Mouse (Mus musculus): Measurements from ENCODE around the gene Acrbp. TPM values are rescaled to one million over a fixed set of nuclear protein-coding genes. Genes with fewer than 3 reads are reported as not detected.

Gene Acrbp
- polyA plus RNA-seq, 1 experiment, result 0.91 TPM

GRCm38 (mm10) chr6:125039131-125039530, 10.4 kb upstream of the Acrbp start:
- Histone ChIP-seq H3K79me2 (ENCODE audit: control insufficient read depth, insufficient read depth) (peaks cover 14% of the 10 kb centered on the region), H3K36me3 (ENCODE audit: control insufficient read depth, insufficient read depth) (peaks cover 37% of the 10 kb centered on the region)

GRCm38 (mm10) chr6:125039533-125040153, 9.8 kb upstream of the Acrbp start, which contains the start of gene Ing4:
Gene Ing4, plus strand, starts transcription at chr6:125039760.
- TF ChIP-seq CTCF (IDR thresholded peaks at IDR 0.05; ENCODE audit: control insufficient read depth, insufficient read depth, insufficient read length) (no peak), FOSL1 (IDR thresholded peaks at IDR 0.05; ENCODE audit: insufficient read depth, low read length, poor library complexity, severe bottlenecking) (no peak), CEBPB (IDR thresholded peaks at IDR 0.05; ENCODE audit: low read depth) (no peak), MYOG (IDR thresholded peaks at IDR 0.05; ENCODE audit: control insufficient read depth, extremely low read depth, insufficient read length) (no peak), USF1 (IDR thresholded peaks at IDR 0.05; ENCODE audit: low read depth) (no peak), MAX (IDR thresholded peaks at IDR 0.05) (peak; percentile 7), MYOD1 (IDR thresholded peaks at IDR 0.05; ENCODE audit: control insufficient read depth, insufficient read length, low read depth) (no peak)
- peak within 1 kb of the TSS; percentile 48 for H3K4me3 ChIP-seq (ENCODE audit: insufficient read depth, poor library complexity, severe bottlenecking)
- peaks cover 14% of the 10 kb centered on the region for H3K79me2 ChIP-seq (ENCODE audit: control insufficient read depth, insufficient read depth)
- no peaks in the 10 kb centered on the region for H3K27me3 ChIP-seq (ENCODE audit: control insufficient read depth, insufficient read depth, insufficient read length)
- peaks cover 7% of the 10 kb centered on the region for H3K79me3 ChIP-seq (ENCODE audit: low read depth)
- peak within 1 kb of the TSS; percentile 70 for H3ac ChIP-seq (ENCODE audit: control insufficient read depth, insufficient read length, low read depth)
- peaks cover 39% of the 10 kb centered on the region for H3K36me3 ChIP-seq (ENCODE audit: control insufficient read depth, insufficient read depth)

More at GRCm38 (mm10) chr6:125039131-125039530, 10.4 kb upstream of the Acrbp start:
- TF ChIP-seq USF1 (IDR thresholded peaks at IDR 0.05; ENCODE audit: low read depth), result no peak
- TF ChIP-seq CEBPB (IDR thresholded peaks at IDR 0.05; ENCODE audit: low read depth), result no peak
- Histone ChIP-seq H3K4me3 (ENCODE audit: insufficient read depth, poor library complexity, severe bottlenecking) (no peak overlapping the region), H3ac (ENCODE audit: control insufficient read depth, insufficient read length, low read depth) (no peak overlapping the region), H3K79me3 (ENCODE audit: low read depth) (peaks cover 7% of the 10 kb centered on the region), H3K27me3 (ENCODE audit: control insufficient read depth, insufficient read depth, insufficient read length) (no peaks in the 10 kb centered on the region)

- Histone ChIP-seq H3K27me3 (ENCODE audit: control insufficient read depth, insufficient read depth, insufficient read length) (no peaks in the 10 kb centered on the region), H3K36me3 (ENCODE audit: control insufficient read depth, insufficient read depth) (peaks cover 39% of the 10 kb centered on the region), H3K79me2 (ENCODE audit: control insufficient read depth, insufficient read depth) (peaks cover 14% of the 10 kb centered on the region), H3K79me3 (ENCODE audit: low read depth) (peaks cover 7% of the 10 kb centered on the region), H3ac (ENCODE audit: control insufficient read depth, insufficient read length, low read depth) (peak overlapping the region; percentile 70), H3K4me3 (ENCODE audit: insufficient read depth, poor library complexity, severe bottlenecking) (peak overlapping the region; percentile 48)
- TF ChIP-seq FOSL1 (IDR thresholded peaks at IDR 0.05; ENCODE audit: insufficient read depth, low read length, poor library complexity, severe bottlenecking) (no peak), MYOD1 (IDR thresholded peaks at IDR 0.05; ENCODE audit: control insufficient read depth, insufficient read length, low read depth) (no peak), MAX (IDR thresholded peaks at IDR 0.05) (no peak), USF1 (IDR thresholded peaks at IDR 0.05; ENCODE audit: low read depth) (no peak), CEBPB (IDR thresholded peaks at IDR 0.05; ENCODE audit: low read depth) (no peak), MYOG (IDR thresholded peaks at IDR 0.05; ENCODE audit: control insufficient read depth, extremely low read depth, insufficient read length) (no peak), CTCF (IDR thresholded peaks at IDR 0.05; ENCODE audit: control insufficient read depth, insufficient read depth, insufficient read length) (no peak)
These were observed 9.3 kb upstream of the Acrbp start for GRCm38 (mm10) chr6:125040221-125040620.

GRCm38 (mm10) chr6:125041047-125041446, 8.4 kb upstream of the Acrbp start:
- Histone ChIP-seq H3K79me2 (ENCODE audit: control insufficient read depth, insufficient read depth) (peaks cover 14% of the 10 kb centered on the region), H3ac (ENCODE audit: control insufficient read depth, insufficient read length, low read depth) (no peak overlapping the region), H3K4me3 (ENCODE audit: insufficient read depth, poor library complexity, severe bottlenecking) (no peak overlapping the region), H3K27me3 (ENCODE audit: control insufficient read depth, insufficient read depth, insufficient read length) (no peaks in the 10 kb centered on the region), H3K36me3 (ENCODE audit: control insufficient read depth, insufficient read depth) (peaks cover 36% of the 10 kb centered on the region), H3K79me3 (ENCODE audit: low read depth) (peaks cover 7% of the 10 kb centered on the region)
- no peak for TF ChIP-seq CEBPB (IDR thresholded peaks at IDR 0.05; ENCODE audit: low read depth)

- Histone ChIP-seq H3K27me3 (ENCODE audit: control insufficient read depth, insufficient read depth, insufficient read length) (no peaks in the 10 kb centered on the region), H3K79me3 (ENCODE audit: low read depth) (peaks cover 7% of the 10 kb centered on the region), H3K36me3 (ENCODE audit: control insufficient read depth, insufficient read depth) (peaks cover 40% of the 10 kb centered on the region), H3K79me2 (ENCODE audit: control insufficient read depth, insufficient read depth) (peaks cover 14% of the 10 kb centered on the region), H3ac (ENCODE audit: control insufficient read depth, insufficient read length, low read depth) (no peak overlapping the region), H3K4me3 (ENCODE audit: insufficient read depth, poor library complexity, severe bottlenecking) (no peak overlapping the region)
- TF ChIP-seq MYOG (IDR thresholded peaks at IDR 0.05; ENCODE audit: control insufficient read depth, extremely low read depth, insufficient read length), result no peak
- TF ChIP-seq MYOD1 (IDR thresholded peaks at IDR 0.05; ENCODE audit: control insufficient read depth, insufficient read length, low read depth), result no peak
- TF ChIP-seq MAX (IDR thresholded peaks at IDR 0.05), result no peak
- TF ChIP-seq FOSL1 (IDR thresholded peaks at IDR 0.05; ENCODE audit: insufficient read depth, low read length, poor library complexity, severe bottlenecking), result no peak
- TF ChIP-seq USF1 (IDR thresholded peaks at IDR 0.05; ENCODE audit: low read depth), result no peak
- no peak for TF ChIP-seq CEBPB (IDR thresholded peaks at IDR 0.05; ENCODE audit: low read depth)
- no peak for TF ChIP-seq CTCF (IDR thresholded peaks at IDR 0.05; ENCODE audit: control insufficient read depth, insufficient read depth, insufficient read length)
These were observed 7.4 kb upstream of the Acrbp start for GRCm38 (mm10) chr6:125042081-125042480.

GRCm38 (mm10) chr6:125046691-125047090, 2.8 kb upstream of the Acrbp start:
- Histone ChIP-seq H3K4me3 (ENCODE audit: insufficient read depth, poor library complexity, severe bottlenecking) (no peak overlapping the region), H3K79me3 (ENCODE audit: low read depth) (no peaks in the 10 kb centered on the region), H3K79me2 (ENCODE audit: control insufficient read depth, insufficient read depth) (no peaks in the 10 kb centered on the region), H3ac (ENCODE audit: control insufficient read depth, insufficient read length, low read depth) (no peak overlapping the region), H3K36me3 (ENCODE audit: control insufficient read depth, insufficient read depth) (peaks cover 45% of the 10 kb centered on the region), H3K27me3 (ENCODE audit: control insufficient read depth, insufficient read depth, insufficient read length) (no peaks in the 10 kb centered on the region)
- TF ChIP-seq CTCF (IDR thresholded peaks at IDR 0.05; ENCODE audit: control insufficient read depth, insufficient read depth, insufficient read length), result peak; percentile 36
- TF ChIP-seq MAX (IDR thresholded peaks at IDR 0.05), result no peak
- TF ChIP-seq MYOD1 (IDR thresholded peaks at IDR 0.05; ENCODE audit: control insufficient read depth, insufficient read length, low read depth), result no peak
- TF ChIP-seq FOSL1 (IDR thresholded peaks at IDR 0.05; ENCODE audit: insufficient read depth, low read length, poor library complexity, severe bottlenecking), result no peak
- TF ChIP-seq MYOG (IDR thresholded peaks at IDR 0.05; ENCODE audit: control insufficient read depth, extremely low read depth, insufficient read length), result no peak

All from C2C12 (cell line).